Mouse (Mus musculus): ENCODE results near the gene Slc30a3. TPM values are rescaled to one million over a fixed set of nuclear protein-coding genes. Genes with fewer than 3 reads are reported as not detected.

Gene Slc30a3
- polyA plus RNA-seq, 1 experiment from 2014 or later, result 1.8 TPM

DNA sequence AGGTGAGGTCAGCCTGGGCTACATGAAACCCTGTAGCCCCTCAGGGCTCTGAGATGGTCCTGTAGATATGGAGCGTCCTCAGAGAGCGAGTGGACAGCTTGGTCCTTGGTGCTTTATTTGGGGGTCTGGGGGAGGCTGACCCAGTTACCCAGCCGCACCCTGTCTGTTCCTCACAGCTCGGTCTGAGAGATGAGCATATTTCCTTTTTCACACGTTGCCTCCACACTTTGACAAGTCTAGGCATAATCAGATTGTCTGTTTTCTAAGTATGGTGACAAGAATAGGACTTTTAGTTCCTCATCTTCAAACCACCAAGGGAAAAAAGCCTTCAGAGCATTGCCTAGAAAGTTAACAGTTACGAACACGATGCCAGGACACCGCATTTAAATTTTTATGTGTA lies 13.1 kb upstream of the Slc30a3 start:
- H3K27ac ChIP-seq, result no peak overlapping the region
- H3K9me3 ChIP-seq (replicated peaks), result no peaks in the 10 kb centered on the region
- 0 out of 2 replicates have a peak, but pooled peaks cover 3% of the 10 kb centered on the region for H3K27me3 ChIP-seq
- H3K9ac ChIP-seq, result no peak overlapping the region
- no peak overlapping the region for H3K4me3 ChIP-seq
- no peaks in the 10 kb centered on the region for H3K36me3 ChIP-seq (ENCODE audit: poor library complexity, severe bottlenecking)
- H3K4me1 ChIP-seq, result no peaks in the 10 kb centered on the region
- no peak for ATAC-seq
- 91% methylated on average over 8 of the region's 8 CpGs for WGBS
- H3K4me2 ChIP-seq, result no peak overlapping the region

DNA sequence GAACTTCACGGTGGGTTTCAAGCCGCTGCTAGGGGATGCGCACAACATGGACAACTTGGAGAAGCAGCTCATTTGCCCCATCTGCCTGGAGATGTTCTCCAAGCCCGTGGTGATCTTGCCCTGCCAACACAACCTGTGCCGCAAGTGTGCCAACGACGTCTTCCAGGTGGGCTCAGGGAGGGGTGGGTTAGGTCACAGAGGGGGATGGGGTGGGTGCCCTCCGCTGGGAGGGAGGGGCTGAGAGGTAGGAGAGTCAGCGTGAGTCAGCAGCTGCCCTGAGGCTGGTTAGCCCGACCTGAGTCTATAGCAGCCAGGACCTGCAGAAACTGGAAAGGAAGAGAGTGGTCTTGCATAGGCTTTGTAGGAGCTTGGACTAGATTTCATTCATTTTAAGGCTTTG lies 8.9 kb upstream of the Slc30a3 start:
- no peak for ATAC-seq
- Histone ChIP-seq H3K4me2 (no peak overlapping the region), H3K9me3 (replicated peaks) (no peaks in the 10 kb centered on the region), H3K36me3 (ENCODE audit: poor library complexity, severe bottlenecking) (no peaks in the 10 kb centered on the region), H3K27me3 (0 out of 2 replicates have a peak, but pooled peaks cover 3% of the 10 kb centered on the region), H3K4me3 (no peak overlapping the region), H3K4me1 (no peaks in the 10 kb centered on the region), H3K27ac (no peak overlapping the region), H3K9ac (no peak overlapping the region)
- 35% methylated on average over 10 of the region's 10 CpGs for WGBS

DNA sequence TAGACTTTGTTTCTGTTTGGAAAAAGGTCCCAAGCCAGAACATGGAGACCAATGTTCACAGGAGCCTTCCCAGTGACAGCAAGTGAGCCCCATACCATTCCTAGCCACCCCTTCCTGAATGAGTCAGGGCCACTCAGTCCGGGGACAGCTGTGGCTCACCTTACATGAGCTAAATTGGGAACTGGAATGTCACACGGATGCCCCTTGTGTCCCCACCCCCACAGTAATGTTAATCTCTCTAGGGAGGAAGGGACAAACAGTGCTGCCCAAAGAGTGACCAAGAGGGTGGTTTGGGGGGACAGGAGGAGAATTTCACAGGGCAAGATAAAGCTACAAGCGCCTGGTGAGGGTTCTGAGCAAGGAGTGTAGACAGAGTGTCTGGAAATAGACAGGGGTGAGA lies 8.3 kb upstream of the Slc30a3 start, which contains the start of gene Trim54:
Gene Trim54 (plus strand): TSS at position 359 of the 400 bp plus-strand sequence.
- Histone ChIP-seq H3K4me1 (no peaks in the 10 kb centered on the region), H3K4me2 (no peak within 1 kb of the TSS), H3K9me3 (replicated peaks) (no peaks in the 10 kb centered on the region), H3K27me3 (0 out of 2 replicates have a peak, but pooled peaks cover 3% of the 10 kb centered on the region), H3K4me3 (no peak within 1 kb of the TSS), H3K27ac (no peak within 1 kb of the TSS), H3K36me3 (ENCODE audit: poor library complexity, severe bottlenecking) (no peaks in the 10 kb centered on the region), H3K9ac (no peak within 1 kb of the TSS)
- no peak for ATAC-seq
- WGBS, result 50% methylated on average over 3 of the region's 3 CpGs

DNA sequence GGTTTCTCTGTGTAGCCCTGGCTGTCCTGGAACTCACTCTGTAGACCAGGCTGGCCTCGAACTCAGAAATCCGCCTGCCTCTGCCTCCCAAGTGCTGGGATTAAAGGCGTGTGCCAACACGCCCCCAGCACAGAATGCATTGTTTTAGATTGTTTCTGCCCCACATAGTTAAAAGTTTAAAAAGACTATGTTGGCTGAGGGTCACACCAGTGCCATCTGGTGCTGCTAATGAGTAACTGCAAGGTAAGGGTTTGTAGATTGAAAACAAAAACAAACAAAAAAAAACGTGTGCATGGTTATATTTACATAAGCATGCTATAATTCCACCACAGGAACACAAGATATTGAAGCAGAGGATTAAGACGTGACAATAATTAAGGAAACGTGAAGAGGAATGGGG lies 2.7 kb upstream of the Slc30a3 start:
- no peak overlapping the region for H3K4me2 ChIP-seq
- no peaks in the 10 kb centered on the region; the same call in 1 of the 2 replicates for H3K9me3 ChIP-seq (replicated peaks)
- 40% methylated on average over 7 of the region's 7 CpGs for WGBS
- no peaks in the 10 kb centered on the region for H3K36me3 ChIP-seq (ENCODE audit: poor library complexity, severe bottlenecking)
- no peak for ATAC-seq
- H3K9ac ChIP-seq, result no peak overlapping the region
- H3K27ac ChIP-seq, result no peak overlapping the region
- H3K4me1 ChIP-seq, result no peaks in the 10 kb centered on the region
- no peaks in the 10 kb centered on the region for H3K27me3 ChIP-seq
- no peak overlapping the region for H3K4me3 ChIP-seq

DNA sequence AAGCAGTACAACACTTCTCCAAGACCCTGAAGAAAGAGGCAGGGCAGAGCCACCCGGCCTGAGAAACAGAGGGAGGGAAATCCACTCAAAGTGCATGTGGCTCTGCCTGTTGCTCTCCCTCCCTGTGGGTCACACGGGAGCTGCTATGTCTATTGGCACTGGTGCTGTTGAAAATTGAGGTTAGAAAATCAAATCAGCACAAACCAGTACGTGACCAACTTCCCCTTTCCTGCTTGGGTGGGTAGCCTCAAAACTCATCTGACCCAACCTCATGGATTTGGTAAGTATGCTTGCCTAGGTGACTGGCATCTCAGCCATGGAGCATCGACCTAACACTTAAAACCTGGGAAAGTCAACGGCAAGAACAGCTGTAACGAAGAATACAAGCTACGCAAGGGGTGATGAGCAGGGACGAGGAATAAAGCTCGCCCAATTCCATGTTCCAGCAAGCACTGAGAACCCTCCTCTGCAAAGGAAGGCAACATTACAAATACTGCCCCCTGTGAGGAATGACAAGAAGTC lies 2.2 kb downstream of the Slc30a3 start, which contains the start of gene Dnajc5g:
Gene Dnajc5g (plus strand): TSS at position 472 of the 522 bp plus-strand sequence.
- no peaks in the 10 kb centered on the region; the same call in 1 of the 2 replicates for H3K9me3 ChIP-seq (replicated peaks)
- no peak within 1 kb of the TSS for H3K4me2 ChIP-seq
- 0 out of 2 replicates have a peak, but pooled peaks cover 2% of the 10 kb centered on the region for H3K27me3 ChIP-seq
- H3K27ac ChIP-seq, result no peak within 1 kb of the TSS
- 89% methylated on average over 9 of the region's 9 CpGs for WGBS
- no peak for ATAC-seq
- H3K36me3 ChIP-seq (ENCODE audit: poor library complexity, severe bottlenecking), result no peaks in the 10 kb centered on the region
- no peak within 1 kb of the TSS for H3K4me3 ChIP-seq
- H3K4me1 ChIP-seq, result no peaks in the 10 kb centered on the region
- H3K9ac ChIP-seq, result no peak within 1 kb of the TSS

DNA sequence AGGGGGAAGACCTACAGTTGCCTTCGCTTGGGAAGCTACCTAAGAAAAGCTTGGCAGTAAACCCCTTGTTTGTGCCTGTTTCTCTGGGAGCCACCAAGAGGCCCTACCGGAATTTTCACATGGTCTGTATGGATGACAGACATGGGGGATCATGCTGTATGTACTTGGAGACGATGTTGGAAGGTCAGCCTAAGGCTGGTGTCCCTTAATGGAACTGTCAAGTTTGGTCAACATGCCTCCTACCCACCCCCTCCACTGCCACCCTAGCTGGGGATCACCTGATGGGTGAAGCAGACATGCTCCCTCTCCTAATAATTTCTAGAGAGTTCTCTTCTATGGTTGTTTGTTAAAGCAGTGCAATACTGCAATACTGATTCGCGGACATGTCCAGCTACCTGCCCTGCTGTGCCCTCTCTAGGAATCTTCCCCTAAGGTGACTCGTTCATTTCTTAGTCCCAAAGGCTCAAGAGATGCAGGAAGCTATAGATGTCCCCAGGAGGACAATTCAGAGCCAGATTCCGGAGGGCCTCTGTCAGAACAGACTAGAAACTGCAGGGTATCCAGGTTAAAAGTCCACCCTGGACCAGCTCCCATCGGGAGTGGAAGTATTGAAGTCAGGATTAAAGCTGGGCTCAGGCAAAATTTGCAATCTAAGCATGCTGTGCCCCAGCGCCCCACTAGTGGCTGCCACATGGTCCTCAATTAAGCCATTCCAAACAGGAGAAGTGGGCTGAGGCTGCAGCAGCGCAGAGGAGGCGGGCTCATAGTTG lies 12.1 kb downstream of the Slc30a3 start:
- Histone ChIP-seq H3K27ac (no peak overlapping the region), H3K4me2 (peak overlapping the region; percentile 72), H3K36me3 (ENCODE audit: poor library complexity, severe bottlenecking) (no peaks in the 10 kb centered on the region), H3K4me3 (peak overlapping the region; percentile 43), H3K9me3 (replicated peaks) (no peaks in the 10 kb centered on the region), H3K4me1 (peaks cover 36% of the 10 kb centered on the region), H3K9ac (0 out of 2 replicates have a peak overlapping the region, but pooled peaks have one; percentile 16), H3K27me3 (peaks cover 90% of the 10 kb centered on the region)
- no peak for ATAC-seq
- 23% methylated on average over 11 of the region's 11 CpGs for WGBS

DNA sequence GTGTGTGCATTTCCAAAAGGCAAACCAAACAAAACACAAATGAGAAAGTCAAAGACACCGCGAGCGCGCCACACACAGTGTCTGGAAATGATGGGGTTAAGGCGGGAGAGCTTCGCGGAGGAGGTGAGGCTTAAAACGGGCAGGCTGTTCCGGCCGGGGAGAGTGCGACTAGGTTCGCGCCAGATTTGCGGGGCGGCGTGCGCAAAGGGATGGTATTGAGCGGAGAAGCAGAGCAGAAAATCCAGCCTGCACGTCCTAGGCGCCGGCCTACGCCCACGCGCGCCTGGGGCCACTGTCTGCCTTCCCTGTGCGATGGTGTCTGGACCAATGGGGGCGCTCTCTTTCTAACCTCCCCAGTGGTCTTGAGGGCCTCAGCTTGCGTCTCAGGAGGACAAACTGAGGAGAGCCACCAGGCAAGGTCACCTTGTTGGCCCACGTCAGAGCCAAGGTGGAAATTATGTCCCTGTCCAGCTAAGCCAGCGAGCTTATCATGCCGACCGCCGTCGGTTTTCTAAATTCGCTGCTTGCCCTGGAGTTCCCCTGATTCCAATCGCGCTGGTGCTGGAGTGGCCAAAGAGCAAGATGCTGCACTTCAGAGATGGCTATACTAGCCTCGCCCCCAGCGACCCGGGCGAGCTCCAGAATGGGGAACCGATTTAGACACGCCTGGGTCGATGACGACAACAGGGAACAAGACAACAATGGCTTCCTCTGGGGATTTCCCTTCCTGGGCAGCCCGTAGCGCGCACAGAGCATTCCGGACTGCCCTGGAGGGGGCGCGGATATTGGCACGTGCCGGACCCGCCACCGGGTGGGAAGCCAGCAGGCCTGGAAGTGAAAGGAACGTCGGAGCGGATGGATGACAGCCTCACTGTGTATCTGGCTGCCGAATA lies 13.0 kb downstream of the Slc30a3 start:
- H3K27ac ChIP-seq, result no peak overlapping the region
- peaks cover 36% of the 10 kb centered on the region for H3K4me1 ChIP-seq
- H3K27me3 ChIP-seq, result peaks cover 98% of the 10 kb centered on the region
- peak overlapping the region; percentile 43 for H3K4me3 ChIP-seq
- H3K9ac ChIP-seq, result 0 out of 2 replicates have a peak overlapping the region, but pooled peaks have one; percentile 16
- no peaks in the 10 kb centered on the region for H3K9me3 ChIP-seq (replicated peaks)
- no peak for ATAC-seq
- peak overlapping the region; percentile 72 for H3K4me2 ChIP-seq
- WGBS, result under 1% methylated on average over 59 of the region's 59 CpGs
- H3K36me3 ChIP-seq (ENCODE audit: poor library complexity, severe bottlenecking), result no peaks in the 10 kb centered on the region

DNA sequence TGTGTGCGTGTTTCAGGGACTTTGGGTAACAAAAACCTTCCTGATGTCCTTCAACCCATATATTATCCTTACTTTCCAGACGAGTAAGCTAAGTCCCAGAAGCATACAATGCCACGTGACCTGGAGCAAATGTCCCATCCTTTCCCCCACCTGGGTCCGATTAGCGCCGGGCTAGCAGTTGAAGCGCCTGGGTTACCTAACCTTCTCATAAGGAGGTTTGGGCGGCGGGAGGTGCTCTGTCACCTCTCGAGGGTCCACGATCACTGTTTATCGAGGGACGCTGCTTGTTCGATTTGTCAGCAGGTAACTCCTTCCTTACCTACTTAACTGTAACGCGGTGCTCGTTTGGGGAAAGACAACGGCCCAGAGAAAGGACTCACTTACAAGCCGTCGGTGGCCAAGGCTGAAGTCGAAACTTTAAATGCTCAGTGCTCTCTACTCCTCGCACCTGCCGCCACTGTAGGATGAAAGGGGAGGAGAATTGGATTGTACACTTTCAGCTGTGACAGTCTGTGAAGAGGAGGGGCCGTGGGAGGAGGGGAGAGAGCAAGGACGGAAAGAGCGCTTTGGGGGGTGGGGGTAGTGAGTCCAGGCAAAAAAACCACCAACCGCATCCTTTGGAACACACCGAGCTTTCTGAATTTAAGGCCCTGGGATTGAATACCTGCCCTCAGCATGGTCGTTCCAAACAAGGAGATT lies 13.8 kb downstream of the Slc30a3 start:
- ATAC-seq, result no peak
- Histone ChIP-seq H3K9me3 (replicated peaks) (no peaks in the 10 kb centered on the region), H3K4me3 (peak overlapping the region; percentile 43), H3K4me2 (peak overlapping the region; percentile 72), H3K27me3 (peaks cover 99% of the 10 kb centered on the region), H3K27ac (no peak overlapping the region), H3K36me3 (ENCODE audit: poor library complexity, severe bottlenecking) (no peaks in the 10 kb centered on the region), H3K4me1 (peaks cover 36% of the 10 kb centered on the region), H3K9ac (no peak overlapping the region)
- 3% methylated on average over 29 of the region's 29 CpGs for WGBS

DNA sequence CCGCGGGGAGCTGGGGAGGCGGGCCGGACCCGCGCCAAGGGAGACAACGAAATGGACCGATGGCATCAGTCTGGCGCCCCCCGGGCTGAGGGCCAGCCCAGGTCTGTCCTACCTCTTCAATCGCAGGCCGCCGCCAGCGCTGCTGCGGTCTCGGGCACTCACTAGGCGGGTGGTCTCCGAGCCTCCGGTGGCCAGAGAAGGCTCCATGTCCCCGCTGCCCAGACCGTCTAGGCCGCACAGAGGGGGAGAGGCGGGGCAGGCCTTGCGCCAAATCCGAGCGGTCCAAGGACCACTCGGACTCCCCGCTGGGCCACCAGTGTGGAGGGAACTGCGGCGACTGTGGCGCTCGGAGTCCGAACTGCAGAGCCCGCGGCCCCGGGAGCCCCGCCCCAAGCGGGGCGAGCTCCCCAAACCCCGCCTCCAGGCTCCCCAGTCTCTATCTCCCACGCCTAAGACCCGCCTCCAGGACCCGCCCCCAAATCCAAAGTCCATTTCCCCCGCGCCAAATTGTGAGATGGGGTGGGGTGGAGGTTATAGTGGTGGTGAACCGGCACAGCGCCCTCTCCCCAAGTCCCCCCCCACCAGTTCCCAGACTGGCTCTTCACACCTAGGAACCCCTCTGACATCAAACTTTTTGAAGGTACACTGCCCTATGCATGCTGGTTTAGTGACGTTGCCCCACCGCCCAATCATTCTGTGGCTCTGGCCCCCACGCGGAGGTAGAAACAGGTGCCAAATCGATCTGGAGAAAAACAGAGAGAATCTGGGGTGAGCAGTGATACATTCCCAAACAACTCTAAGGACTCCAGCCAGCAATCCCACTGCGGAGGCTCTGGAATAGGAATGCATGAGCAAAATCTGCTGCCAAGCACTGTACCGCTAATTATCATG lies 14.6 kb downstream of the Slc30a3 start:
- ATAC-seq, result peak; percentile 68
- Histone ChIP-seq H3K9me3 (replicated peaks) (no peaks in the 10 kb centered on the region), H3K27me3 (peaks cover 99% of the 10 kb centered on the region), H3K4me3 (peak overlapping the region; percentile 43), H3K9ac (peak overlapping the region; percentile 61), H3K4me1 (peaks cover 36% of the 10 kb centered on the region), H3K36me3 (ENCODE audit: poor library complexity, severe bottlenecking) (no peaks in the 10 kb centered on the region), H3K4me2 (peak overlapping the region; percentile 72), H3K27ac (no peak overlapping the region)
- WGBS, result under 1% methylated on average over 52 of the region's 54 CpGs

DNA sequence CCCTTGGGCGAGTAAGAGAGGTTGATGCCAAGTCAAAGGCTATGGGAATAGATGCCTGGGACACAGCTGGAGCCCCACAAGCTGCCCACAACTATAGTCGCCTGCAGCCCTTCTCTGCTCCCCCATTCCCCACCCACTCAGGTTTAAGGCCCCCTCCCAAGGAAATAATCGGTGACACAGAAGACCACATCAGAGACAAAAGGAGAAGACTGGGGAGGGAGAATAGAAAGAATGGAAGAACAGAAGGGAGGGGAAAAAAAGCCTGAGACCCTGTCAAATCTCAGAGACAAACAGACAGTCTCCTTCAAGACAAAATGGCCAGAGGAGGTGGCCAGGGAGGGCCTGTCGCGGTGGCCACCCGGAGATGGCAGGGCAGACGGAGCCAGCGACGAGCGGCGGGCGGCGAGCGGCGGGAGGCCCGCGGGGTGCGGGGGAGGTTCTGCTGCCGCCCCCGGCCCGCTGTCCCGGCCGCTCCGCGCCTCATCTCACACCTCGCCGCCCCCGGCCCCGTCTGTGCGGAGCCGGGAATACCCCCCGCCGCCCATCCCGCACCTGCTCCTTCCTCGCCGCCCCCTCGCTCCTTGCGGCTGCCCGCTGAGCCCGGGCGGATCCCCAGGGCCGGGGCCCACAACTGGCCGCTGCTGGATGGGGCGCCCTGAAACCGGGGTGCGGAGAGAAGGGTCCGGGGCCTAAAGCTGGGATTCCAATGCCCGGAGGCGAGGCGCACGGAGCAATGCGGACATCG lies 15.6 kb downstream of the Slc30a3 start:
- peak overlapping the region; percentile 72 for H3K4me2 ChIP-seq
- WGBS, result 1% methylated on average over 44 of the region's 53 CpGs
- ATAC-seq, result no peak; the same call in 1 of the 2 replicates
- no peaks in the 10 kb centered on the region for H3K36me3 ChIP-seq (ENCODE audit: poor library complexity, severe bottlenecking)
- H3K27me3 ChIP-seq, result peaks cover 94% of the 10 kb centered on the region
- peak overlapping the region; percentile 61 for H3K9ac ChIP-seq
- peaks cover 36% of the 10 kb centered on the region for H3K4me1 ChIP-seq
- H3K27ac ChIP-seq, result no peak overlapping the region
- no peaks in the 10 kb centered on the region for H3K9me3 ChIP-seq (replicated peaks)
- peak overlapping the region; percentile 43 for H3K4me3 ChIP-seq

All from forebrain, embryonic 13.5 days (tissue).